Comparison of ENCODE assay signal across 10 mouse cellular contexts in genomic region chr11:77802341-77802865, GRCm38 (mm10). TPM values are rescaled to one million over a fixed set of nuclear protein-coding genes. Genes with fewer than 3 reads are reported as not detected.
DNase-seq lines count a peak whose midpoint lies in the region; ATAC-seq and TF ChIP-seq lines count a peak whose summit lies in the region.
"Had no signal": no experiment of that assay in that cellular context is flagged by ENCODE, and none has a peak within 500 bp of the region (broad histone marks: within the 10 kb centered on the region; RNA-seq: fewer than 3 reads in every experiment).

No protein-coding gene starts in this region.

- H3K4me2 ChIP-seq in midbrain, embryonic 14.5 days (ENCODE audit: low read length) = no peak overlapping the region
- H3K4me2 ChIP-seq in liver, embryonic 11.5 days = peak overlapping the region; percentile 62
- no peak overlapping the region for H3K4me2 ChIP-seq in intestine, postnatal 0 days (replicated peaks; ENCODE audit: low read depth)

- 74% methylated on average over 9 of the region's 9 CpGs for WGBS in midbrain, embryonic 10.5 days
- WGBS in midbrain, embryonic 14.5 days = 69% methylated on average over 9 of the region's 9 CpGs
- 54% methylated on average over 9 of the region's 9 CpGs for WGBS in liver, embryonic 11.5 days
- 51% methylated on average over 9 of the region's 9 CpGs for WGBS in cerebellum, adult 2 months
- 80% methylated on average over 9 of the region's 9 CpGs for WGBS in intestine, postnatal 0 days

- no peaks in the 10 kb centered on the region for H3K36me3 ChIP-seq in midbrain, embryonic 10.5 days
- H3K36me3 ChIP-seq in midbrain, embryonic 14.5 days (ENCODE audit: control insufficient read depth, insufficient read depth, low read length) = no peaks in the 10 kb centered on the region
- no peaks in the 10 kb centered on the region for H3K36me3 ChIP-seq in liver, embryonic 11.5 days (ENCODE audit: control insufficient read depth, insufficient read depth, low read length)
- no peaks in the 10 kb centered on the region for H3K36me3 ChIP-seq in intestine, postnatal 0 days (ENCODE audit: control insufficient read depth, insufficient read depth)

- DNase-seq in midbrain, embryonic 10.5 days (ENCODE audit: low spot score) = no peak
- no peak for DNase-seq in midbrain, embryonic 14.5 days
- DNase-seq in liver, embryonic 11.5 days (ENCODE audit: low spot score) = no peak
- DNase-seq in skeletal muscle tissue, adult 2 months (ENCODE audit: low read depth, low spot score) = peak; percentile 82
- no peak for DNase-seq in cerebellum, adult 2 months
- no peak for DNase-seq in layer of hippocampus, adult 11-12 months (ENCODE audit: low spot score)

- peaks cover 43% of the 10 kb centered on the region for H3K4me1 ChIP-seq in midbrain, embryonic 10.5 days
- H3K4me1 ChIP-seq in midbrain, embryonic 14.5 days (ENCODE audit: control insufficient read depth, insufficient read depth, low read length) = no peaks in the 10 kb centered on the region
- H3K4me1 ChIP-seq in liver, embryonic 11.5 days (replicated peaks; ENCODE audit: control insufficient read depth, insufficient read depth, low read length) = peaks cover 32% of the 10 kb centered on the region
- peaks cover 19% of the 10 kb centered on the region for H3K4me1 ChIP-seq in cerebellum, adult 2 months (ENCODE audit: control insufficient read depth, insufficient read depth, low read length)
- no peaks in the 10 kb centered on the region; the same call in 1 of the 2 replicates for H3K4me1 ChIP-seq in intestine, postnatal 0 days (replicated peaks; ENCODE audit: control insufficient read depth, insufficient read depth, low read length)

- TF ChIP-seq POLR2A in cerebellum, adult 2 months (IDR thresholded peaks at IDR 0.05; ENCODE audit: borderline replicate concordance, insufficient read depth, low read length) = no peak

- 0 out of 2 replicates have a peak overlapping the region, but pooled peaks have one; percentile 13 for H3K27ac ChIP-seq in midbrain, embryonic 10.5 days (replicated peaks)
- H3K27ac ChIP-seq in midbrain, embryonic 14.5 days (replicated peaks; ENCODE audit: low read depth, low read length) = no peak overlapping the region
- H3K27ac ChIP-seq in liver, embryonic 11.5 days (ENCODE audit: low read depth, low read length) = peak overlapping the region; percentile 16
- no peak overlapping the region; the same call in 1 of the 2 replicates for H3K27ac ChIP-seq in cerebellum, adult 2 months (ENCODE audit: insufficient read depth, low read length)
- no peak overlapping the region; the same call in 1 of the 2 replicates for H3K27ac ChIP-seq in intestine, postnatal 0 days (ENCODE audit: low read depth, low read length)

- H3K4me3 ChIP-seq in midbrain, embryonic 10.5 days = no peak overlapping the region
- H3K4me3 ChIP-seq in midbrain, embryonic 14.5 days (replicated peaks; ENCODE audit: low read depth, low read length) = no peak overlapping the region
- no peak overlapping the region for H3K4me3 ChIP-seq in liver, embryonic 11.5 days (ENCODE audit: low read depth, low read length)
- H3K4me3 ChIP-seq in cerebellum, adult 2 months (replicated peaks; ENCODE audit: insufficient read depth, low read depth, low read length) = no peak overlapping the region
- no peak overlapping the region for H3K4me3 ChIP-seq in intestine, postnatal 0 days (ENCODE audit: low read depth, low read length)

- TF ChIP-seq CTCF in cerebellum, adult 2 months (IDR thresholded peaks at IDR 0.05; ENCODE audit: borderline replicate concordance, insufficient read depth, low read depth, low read length) = no peak
- TF ChIP-seq CTCF in intestine, postnatal 0 days (IDR thresholded peaks at IDR 0.05; ENCODE audit: low read depth) = no peak

- H3K9ac ChIP-seq in midbrain, embryonic 14.5 days (replicated peaks; ENCODE audit: low read length) = no peak overlapping the region
- no peak overlapping the region for H3K9ac ChIP-seq in liver, embryonic 11.5 days (ENCODE audit: low read depth, low read length)
- no peak overlapping the region for H3K9ac ChIP-seq in intestine, postnatal 0 days (ENCODE audit: low read depth, low read length)

- H3K9me3 ChIP-seq in midbrain, embryonic 10.5 days (replicated peaks) = no peaks in the 10 kb centered on the region
- no peaks in the 10 kb centered on the region for H3K9me3 ChIP-seq in midbrain, embryonic 14.5 days (ENCODE audit: control insufficient read depth, low read length)
- H3K9me3 ChIP-seq in liver, embryonic 11.5 days (ENCODE audit: control insufficient read depth, low read length) = no peaks in the 10 kb centered on the region
- H3K9me3 ChIP-seq in intestine, postnatal 0 days (ENCODE audit: control insufficient read depth) = no peaks in the 10 kb centered on the region

- ATAC-seq in midbrain, embryonic 14.5 days (ENCODE audit: low FRiP score, low TSS enrichment) = no peak
- ATAC-seq in granulocyte monocyte progenitor cell, adult 5-6 weeks (replicated peaks; ENCODE audit: poor library complexity, severe bottlenecking) = peak; percentile 76
- no peak for ATAC-seq in liver, embryonic 11.5 days (replicated peaks; ENCODE audit: low FRiP score)
- no peak for ATAC-seq in intestine, postnatal 0 days

- no peaks in the 10 kb centered on the region for H3K27me3 ChIP-seq in midbrain, embryonic 10.5 days (ENCODE audit: low read depth, poor library complexity, severe bottlenecking)
- no peaks in the 10 kb centered on the region for H3K27me3 ChIP-seq in midbrain, embryonic 14.5 days (ENCODE audit: control insufficient read depth, insufficient read depth, low read length)
- no peaks in the 10 kb centered on the region for H3K27me3 ChIP-seq in liver, embryonic 11.5 days (replicated peaks; ENCODE audit: control insufficient read depth, insufficient read depth, low read length)
- H3K27me3 ChIP-seq in cerebellum, adult 2 months (ENCODE audit: control insufficient read depth, insufficient read depth, low read length) = no peaks in the 10 kb centered on the region
- H3K27me3 ChIP-seq in intestine, postnatal 0 days (replicated peaks; ENCODE audit: control insufficient read depth, insufficient read depth, low read length) = no peaks in the 10 kb centered on the region

RNA-seq across cellular contexts. Expression of gene Gm10277, which starts 14.9 kb away (rescaled TPM):
- 1.4 and 1.5 TPM in 2 replicates for polyA plus RNA-seq in midbrain, embryonic 10.5 days (2016; fragmentation: Nextera tagmentation; extraction: Ambion mirVana)
- polyA plus RNA-seq in midbrain, embryonic 14.5 days (2014; fragmentation: Nextera tagmentation; extraction: Ambion mirVana) = 1.0 and 1.6 TPM in 2 replicates
- total RNA-seq in granulocyte monocyte progenitor cell, adult 5-6 weeks (2014; fragmentation: Nextera tagmentation) = not detected in 2 replicates
- total RNA-seq in granulocyte monocyte progenitor cell, adult 5-6 weeks (2017) = 1.0 TPM in 1 of 2 replicates, not detected in the other
- polyA plus RNA-seq in liver, embryonic 11.5 days (2014; fragmentation: Nextera tagmentation; extraction: Ambion mirVana) = 1.5 and 2.0 TPM in 2 replicates
- polyA plus RNA-seq in cerebellum, adult 2 months (2012; rRNA removed) = not detected in 2 replicates
- polyA plus RNA-seq in intestine, postnatal 0 days (2015; fragmentation: Nextera tagmentation; extraction: Ambion mirVana) = 0.53 and 0.72 TPM in 2 replicates
- total RNA-seq: left cerebral cortex, postnatal 25 days had no signal
- polyA plus RNA-seq: brain, embryonic 14.5 days had no signal

RNA-seq across cellular contexts. Expression of gene Myo18a, which starts 39.4 kb away (rescaled TPM):
- 24.6 and 38.7 TPM in 2 replicates for polyA plus RNA-seq in midbrain, embryonic 10.5 days (2016; fragmentation: Nextera tagmentation; extraction: Ambion mirVana)
- 42.3 and 49.7 TPM in 2 replicates for polyA plus RNA-seq in midbrain, embryonic 14.5 days (2014; fragmentation: Nextera tagmentation; extraction: Ambion mirVana)
- total RNA-seq in granulocyte monocyte progenitor cell, adult 5-6 weeks (2014; fragmentation: Nextera tagmentation) = 31.9 and 49.3 TPM in 2 replicates
- total RNA-seq in granulocyte monocyte progenitor cell, adult 5-6 weeks (2017) = 62.6 and 66.5 TPM in 2 replicates
- 37.1 and 38.3 TPM in 2 replicates for polyA plus RNA-seq in liver, embryonic 11.5 days (2014; fragmentation: Nextera tagmentation; extraction: Ambion mirVana)
- 56.5 and 62.1 TPM in 2 replicates for polyA plus RNA-seq in cerebellum, adult 2 months (2012; rRNA removed)
- polyA plus RNA-seq in intestine, postnatal 0 days (2015; fragmentation: Nextera tagmentation; extraction: Ambion mirVana) = 25.4 and 30.7 TPM in 2 replicates

Comparison
In these comparisons a context has a peak if more than half of its experiments do, and no peak if none do; other contexts are left out.
1. H3K27ac ChIP-seq: peak in midbrain, embryonic 10.5 days (single experiment) and liver, embryonic 11.5 days (single experiment); none in midbrain, embryonic 14.5 days (single experiment), cerebellum, adult 2 months (single experiment) and intestine, postnatal 0 days (single experiment).